Mouse (Mus musculus): ENCODE measurements around the gene Kif3c. TPM values are rescaled to one million over a fixed set of nuclear protein-coding genes. Genes with fewer than 3 reads are reported as not detected.
A peak's percentile ranks its signal among the peaks of the same experiment; 100 is the strongest.

The Kif3c gene
- polyA plus RNA-seq, 1 experiment from 2014 or later: 0.72 TPM

DNA sequence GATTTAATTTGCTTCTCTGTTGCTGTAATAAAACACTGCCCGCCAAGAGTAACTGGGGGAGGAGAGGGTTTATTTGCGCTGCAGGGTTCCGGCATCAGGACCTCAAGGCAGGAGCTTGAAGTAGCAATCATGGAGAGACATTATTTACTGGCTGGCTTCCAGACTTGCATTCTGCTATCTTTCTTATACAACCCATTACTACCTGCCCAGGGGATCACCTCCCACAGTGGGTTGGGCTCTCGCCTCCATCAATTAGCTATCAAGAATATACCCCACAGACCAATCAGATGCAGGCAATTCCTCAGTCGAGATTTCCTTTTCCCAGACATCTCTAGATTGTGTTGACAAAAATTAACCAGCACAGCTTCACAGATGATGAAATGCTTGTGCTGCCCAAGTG, 856 bp upstream of the Kif3c start:
- H3K27me3 ChIP-seq (ENCODE audit: control insufficient read depth, insufficient read depth, low read depth, low read length): peaks cover 13% of the 10 kb centered on the region
- H3K4me3 ChIP-seq (ENCODE audit: low read depth, low read length): no peak overlapping the region
- 71% methylated on average over 5 of the region's 5 CpGs for WGBS (ENCODE audit: insufficient replicate concordance)
- ATAC-seq (ENCODE audit: low read depth): no peak
- peaks cover 8% of the 10 kb centered on the region; the same call in 1 of the 2 replicates for H3K4me1 ChIP-seq (ENCODE audit: control insufficient read depth, low read depth, low read length)
- H3K9me3 ChIP-seq (replicated peaks; ENCODE audit: control insufficient read depth, low read length): no peaks in the 10 kb centered on the region
- H3K9ac ChIP-seq (ENCODE audit: low read depth, low read length): no peak overlapping the region
- no peak overlapping the region for H3K4me2 ChIP-seq (ENCODE audit: low read depth, low read length)
- H3K36me3 ChIP-seq (ENCODE audit: control insufficient read depth, insufficient read depth): no peaks in the 10 kb centered on the region
- H3K27ac ChIP-seq (ENCODE audit: low read length): no peak overlapping the region

DNA sequence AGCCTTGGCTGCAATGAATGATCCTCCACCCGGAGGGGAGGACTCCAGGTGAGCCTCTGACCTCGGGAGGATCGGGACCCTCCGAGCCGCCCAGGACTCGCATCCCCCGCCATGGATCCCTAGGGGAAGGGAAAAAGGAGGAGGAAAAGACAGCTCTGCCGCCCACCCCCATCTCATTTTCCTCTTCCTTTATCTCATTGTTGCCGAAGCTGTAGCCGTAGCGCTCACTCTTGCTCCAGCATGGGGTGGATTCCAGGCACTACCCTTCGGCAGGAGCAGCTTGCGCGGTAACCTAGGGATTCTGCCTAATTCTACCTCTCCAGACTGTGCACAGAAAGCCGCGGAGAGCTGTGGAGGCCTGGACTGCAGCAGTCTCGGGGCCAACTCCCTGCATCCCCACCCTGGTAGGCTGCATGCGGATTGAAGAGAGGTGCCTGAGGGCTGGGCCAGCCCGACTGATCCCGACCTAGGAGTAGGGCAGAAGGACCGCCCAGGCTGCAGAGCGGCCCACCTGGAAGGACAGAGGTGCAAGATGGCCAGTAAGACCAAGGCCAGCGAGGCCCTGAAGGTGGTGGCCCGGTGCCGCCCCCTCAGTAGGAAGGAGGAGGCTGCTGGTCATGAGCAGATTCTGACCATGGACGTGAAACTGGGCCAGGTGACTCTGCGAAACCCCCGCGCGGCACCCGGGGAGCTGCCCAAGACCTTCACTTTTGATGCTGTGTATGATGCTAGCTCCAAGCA, 687 bp downstream of the Kif3c start:
- Histone ChIP-seq H3K36me3 (ENCODE audit: control insufficient read depth, insufficient read depth) (no peaks in the 10 kb centered on the region), H3K4me2 (ENCODE audit: low read depth, low read length) (peak overlapping the region; percentile 81), H3K9me3 (replicated peaks; ENCODE audit: control insufficient read depth, low read length) (no peaks in the 10 kb centered on the region), H3K4me1 (ENCODE audit: control insufficient read depth, low read depth, low read length) (peaks cover 8% of the 10 kb centered on the region; the same call in 1 of the 2 replicates), H3K27ac (ENCODE audit: low read length) (no peak overlapping the region), H3K4me3 (ENCODE audit: low read depth, low read length) (peak overlapping the region; percentile 67), H3K27me3 (ENCODE audit: control insufficient read depth, insufficient read depth, low read depth, low read length) (peaks cover 13% of the 10 kb centered on the region), H3K9ac (ENCODE audit: low read depth, low read length) (peak overlapping the region; percentile 31; the same call in 1 of the 2 replicates)
- 5% methylated on average over 31 of the region's 31 CpGs for WGBS (ENCODE audit: insufficient replicate concordance)
- ATAC-seq (ENCODE audit: low read depth): peak; percentile 14; the same call in 1 of the 2 replicates

DNA sequence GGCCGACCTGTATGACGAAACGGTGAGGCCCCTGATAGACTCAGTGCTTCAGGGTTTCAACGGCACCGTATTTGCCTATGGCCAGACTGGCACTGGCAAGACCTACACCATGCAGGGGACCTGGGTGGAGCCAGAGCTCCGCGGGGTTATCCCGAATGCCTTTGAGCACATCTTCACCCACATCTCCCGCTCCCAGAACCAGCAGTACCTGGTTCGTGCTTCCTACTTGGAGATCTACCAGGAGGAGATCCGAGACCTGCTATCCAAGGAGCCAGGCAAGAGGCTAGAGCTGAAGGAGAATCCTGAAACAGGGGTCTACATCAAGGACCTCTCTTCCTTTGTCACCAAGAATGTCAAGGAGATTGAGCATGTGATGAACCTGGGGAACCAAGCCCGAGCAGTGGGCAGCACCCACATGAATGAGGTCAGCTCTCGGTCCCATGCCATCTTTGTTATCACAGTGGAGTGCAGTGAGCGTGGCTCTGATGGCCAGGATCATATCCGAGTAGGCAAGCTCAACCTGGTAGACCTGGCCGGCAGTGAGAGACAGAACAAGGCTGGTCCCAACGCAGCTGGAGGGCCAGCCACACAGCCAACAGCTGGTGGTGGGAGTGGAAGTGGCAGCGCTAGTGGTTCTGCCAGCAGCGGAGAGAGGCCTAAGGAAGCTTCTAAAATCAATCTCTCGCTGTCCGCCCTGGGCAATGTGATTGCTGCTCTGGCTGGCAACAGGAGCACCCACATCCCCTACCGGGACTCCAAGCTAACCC, 1.4 kb downstream of the Kif3c start:
- no peak overlapping the region for H3K9ac ChIP-seq (ENCODE audit: low read depth, low read length)
- WGBS (ENCODE audit: insufficient replicate concordance): 61% methylated on average over 22 of the region's 22 CpGs
- peak overlapping the region; percentile 67; the same call in 1 of the 2 replicates for H3K4me3 ChIP-seq (ENCODE audit: low read depth, low read length)
- ATAC-seq (ENCODE audit: low read depth): no peak
- peaks cover 8% of the 10 kb centered on the region; the same call in 1 of the 2 replicates for H3K4me1 ChIP-seq (ENCODE audit: control insufficient read depth, low read depth, low read length)
- H3K4me2 ChIP-seq (ENCODE audit: low read depth, low read length): no peak overlapping the region
- no peak overlapping the region for H3K27ac ChIP-seq (ENCODE audit: low read length)
- no peaks in the 10 kb centered on the region for H3K9me3 ChIP-seq (replicated peaks; ENCODE audit: control insufficient read depth, low read length)
- H3K36me3 ChIP-seq (ENCODE audit: control insufficient read depth, insufficient read depth): no peaks in the 10 kb centered on the region
- H3K27me3 ChIP-seq (ENCODE audit: control insufficient read depth, insufficient read depth, low read depth, low read length): peaks cover 13% of the 10 kb centered on the region

DNA sequence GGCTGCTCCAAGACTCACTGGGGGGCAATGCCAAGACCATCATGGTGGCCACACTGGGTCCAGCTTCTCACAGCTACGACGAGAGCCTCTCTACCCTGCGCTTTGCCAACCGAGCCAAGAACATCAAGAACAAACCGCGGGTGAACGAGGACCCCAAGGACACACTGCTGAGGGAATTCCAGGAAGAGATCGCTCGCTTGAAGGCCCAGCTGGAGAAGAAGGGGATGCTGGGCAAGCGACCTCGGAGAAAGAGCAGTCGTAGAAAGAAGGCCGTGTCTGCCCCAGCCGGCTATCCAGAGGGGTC, 2.0 kb downstream of the Kif3c start:
- 83% methylated on average over 14 of the region's 14 CpGs for WGBS (ENCODE audit: insufficient replicate concordance)
- no peak for ATAC-seq (ENCODE audit: low read depth)

DNA sequence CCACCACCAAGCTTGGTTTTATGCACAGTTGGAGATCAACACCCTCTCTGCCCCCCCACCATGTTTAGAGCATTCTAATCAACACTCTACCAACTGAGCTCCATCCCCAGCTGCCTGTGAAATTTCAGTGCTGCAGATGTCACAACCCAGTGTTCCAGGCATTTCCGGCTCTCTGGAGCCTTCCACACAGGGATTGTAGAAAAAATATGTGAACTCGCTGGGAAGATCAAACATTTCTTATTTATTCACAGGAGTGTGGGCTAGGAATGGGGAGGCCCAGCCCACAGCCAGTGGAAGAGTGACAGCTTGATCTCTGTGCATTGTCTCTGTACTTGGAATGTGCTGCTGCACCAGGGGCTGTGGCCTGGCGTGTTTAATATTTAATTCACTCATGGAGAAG, 3.8 kb downstream of the Kif3c start:
- no peaks in the 10 kb centered on the region for H3K9me3 ChIP-seq (replicated peaks; ENCODE audit: control insufficient read depth, low read length)
- H3K27ac ChIP-seq (ENCODE audit: low read length): no peak overlapping the region
- H3K4me2 ChIP-seq (ENCODE audit: low read depth, low read length): no peak overlapping the region
- H3K4me1 ChIP-seq (ENCODE audit: control insufficient read depth, low read depth, low read length): peaks cover 8% of the 10 kb centered on the region; the same call in 1 of the 2 replicates
- WGBS (ENCODE audit: insufficient replicate concordance): 40% methylated on average over 3 of the region's 3 CpGs
- H3K9ac ChIP-seq (ENCODE audit: low read depth, low read length): no peak overlapping the region
- H3K27me3 ChIP-seq (ENCODE audit: control insufficient read depth, insufficient read depth, low read depth, low read length): peaks cover 13% of the 10 kb centered on the region
- H3K36me3 ChIP-seq (ENCODE audit: control insufficient read depth, insufficient read depth): no peaks in the 10 kb centered on the region
- ATAC-seq (ENCODE audit: low read depth): no peak
- H3K4me3 ChIP-seq (ENCODE audit: low read depth, low read length): no peak overlapping the region

More for the DNA sequence above, 2.0 kb downstream of the Kif3c start:
- Histone ChIP-seq H3K9me3 (replicated peaks; ENCODE audit: control insufficient read depth, low read length) (no peaks in the 10 kb centered on the region), H3K36me3 (ENCODE audit: control insufficient read depth, insufficient read depth) (no peaks in the 10 kb centered on the region), H3K4me2 (ENCODE audit: low read depth, low read length) (no peak overlapping the region), H3K4me1 (ENCODE audit: control insufficient read depth, low read depth, low read length) (peaks cover 8% of the 10 kb centered on the region; the same call in 1 of the 2 replicates), H3K27ac (ENCODE audit: low read length) (no peak overlapping the region), H3K4me3 (ENCODE audit: low read depth, low read length) (no peak overlapping the region), H3K27me3 (ENCODE audit: control insufficient read depth, insufficient read depth, low read depth, low read length) (peaks cover 13% of the 10 kb centered on the region), H3K9ac (ENCODE audit: low read depth, low read length) (no peak overlapping the region)

DNA sequence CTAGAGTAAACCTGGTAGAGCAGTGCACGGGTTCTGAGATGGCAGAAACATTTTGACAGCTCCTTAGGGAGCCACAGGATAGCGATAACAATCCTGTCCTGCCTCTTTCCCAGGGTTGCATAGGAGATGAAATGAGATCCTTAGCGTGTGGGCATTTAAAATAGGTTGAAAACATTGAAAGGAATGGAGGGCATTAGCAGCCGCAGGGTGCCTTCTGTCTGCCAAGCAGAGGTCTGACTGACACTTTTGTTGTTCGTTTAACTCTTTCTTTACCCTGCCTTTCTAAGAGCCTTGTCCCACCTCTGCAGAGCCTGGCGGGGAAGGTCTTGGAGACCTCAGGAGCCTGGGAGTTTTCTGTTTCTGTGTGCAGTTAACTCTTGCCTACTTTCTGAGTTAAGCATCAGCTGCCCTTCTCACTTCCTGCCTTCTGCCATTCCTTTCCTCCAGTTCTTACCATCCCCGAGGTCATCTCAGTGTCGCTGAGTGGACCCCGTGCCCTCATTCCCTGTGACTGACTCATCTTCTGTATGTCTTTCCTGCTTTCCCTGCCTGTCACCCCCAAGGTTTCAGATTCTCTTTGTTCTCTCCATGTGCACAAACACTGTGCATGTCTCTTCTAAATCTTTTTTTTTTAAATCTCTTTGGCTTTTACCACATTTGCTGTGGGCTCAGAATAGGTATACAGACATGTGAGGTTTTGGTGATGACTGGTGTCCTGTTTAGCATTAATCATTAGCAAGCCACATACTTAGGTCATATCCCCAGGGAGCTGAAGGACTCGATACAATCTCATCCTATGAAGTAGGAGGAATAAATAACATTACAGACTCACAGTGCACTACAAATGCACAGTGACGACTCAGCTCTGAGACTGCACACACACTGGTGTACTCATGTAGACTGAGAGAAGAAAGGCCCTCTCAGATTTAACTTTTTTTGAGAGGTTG, 6.3 kb downstream of the Kif3c start:
- no peak overlapping the region for H3K9ac ChIP-seq (ENCODE audit: low read depth, low read length)
- no peaks in the 10 kb centered on the region for H3K4me1 ChIP-seq (ENCODE audit: control insufficient read depth, low read depth, low read length)
- H3K9me3 ChIP-seq (replicated peaks; ENCODE audit: control insufficient read depth, low read length): no peaks in the 10 kb centered on the region
- H3K4me2 ChIP-seq (ENCODE audit: low read depth, low read length): no peak overlapping the region
- peaks cover 2% of the 10 kb centered on the region for H3K27me3 ChIP-seq (ENCODE audit: control insufficient read depth, insufficient read depth, low read depth, low read length)
- WGBS (ENCODE audit: insufficient replicate concordance): 40% methylated on average over 11 of the region's 11 CpGs
- no peak overlapping the region for H3K27ac ChIP-seq (ENCODE audit: low read length)
- H3K4me3 ChIP-seq (ENCODE audit: low read depth, low read length): no peak overlapping the region
- no peak for ATAC-seq (ENCODE audit: low read depth)
- H3K36me3 ChIP-seq (ENCODE audit: control insufficient read depth, insufficient read depth): no peaks in the 10 kb centered on the region

DNA sequence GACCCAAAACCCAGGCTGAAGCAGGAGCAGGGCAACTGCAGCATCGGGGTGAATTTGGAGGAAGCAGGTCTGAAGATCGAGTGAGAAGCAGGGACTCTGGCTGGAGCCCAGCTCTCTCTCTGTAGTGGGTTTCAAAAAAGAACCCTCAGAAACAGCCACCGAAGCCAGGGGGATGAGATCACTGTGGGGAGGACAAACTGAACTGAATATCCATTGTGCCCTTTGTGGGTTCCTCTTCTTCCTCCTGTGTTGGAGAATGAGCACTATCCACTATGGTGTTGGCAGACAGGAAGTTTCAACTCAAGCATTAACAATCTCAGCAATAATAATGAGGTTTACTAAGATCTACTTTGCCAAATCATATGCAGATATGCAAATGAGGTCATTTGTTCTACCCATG, 7.1 kb downstream of the Kif3c start:
- Histone ChIP-seq H3K4me2 (ENCODE audit: low read depth, low read length) (no peak overlapping the region), H3K4me1 (ENCODE audit: control insufficient read depth, low read depth, low read length) (no peaks in the 10 kb centered on the region), H3K36me3 (ENCODE audit: control insufficient read depth, insufficient read depth) (no peaks in the 10 kb centered on the region), H3K9me3 (replicated peaks; ENCODE audit: control insufficient read depth, low read length) (no peaks in the 10 kb centered on the region), H3K9ac (ENCODE audit: low read depth, low read length) (no peak overlapping the region), H3K4me3 (ENCODE audit: low read depth, low read length) (no peak overlapping the region), H3K27ac (ENCODE audit: low read length) (no peak overlapping the region), H3K27me3 (ENCODE audit: control insufficient read depth, insufficient read depth, low read depth, low read length) (no peaks in the 10 kb centered on the region)
- no peak for ATAC-seq (ENCODE audit: low read depth)
- WGBS (ENCODE audit: insufficient replicate concordance): 44% methylated on average over 3 of the region's 3 CpGs

DNA sequence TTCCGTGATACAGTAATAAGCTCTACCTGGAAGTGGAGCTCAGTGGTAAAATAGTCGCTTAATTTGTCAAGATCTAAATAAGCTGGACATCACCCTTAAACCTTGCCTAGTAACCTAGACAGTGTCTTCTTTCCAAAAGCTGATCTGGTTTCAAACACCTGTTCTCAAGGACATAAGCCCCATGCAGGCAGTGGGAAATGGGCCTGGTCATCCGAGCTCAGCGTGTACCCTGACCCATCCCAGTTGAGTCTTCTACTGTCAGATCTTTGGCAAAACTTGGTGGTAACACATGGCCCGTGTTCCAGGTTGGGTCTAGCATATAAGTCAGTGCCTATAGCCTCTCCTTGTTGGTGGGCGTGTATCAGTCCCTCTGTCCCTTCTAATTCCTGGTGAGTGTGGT, 8.6 kb downstream of the Kif3c start:
- Histone ChIP-seq H3K4me2 (ENCODE audit: low read depth, low read length) (no peak overlapping the region), H3K36me3 (ENCODE audit: control insufficient read depth, insufficient read depth) (no peaks in the 10 kb centered on the region), H3K9ac (ENCODE audit: low read depth, low read length) (no peak overlapping the region), H3K27me3 (ENCODE audit: control insufficient read depth, insufficient read depth, low read depth, low read length) (no peaks in the 10 kb centered on the region), H3K9me3 (replicated peaks; ENCODE audit: control insufficient read depth, low read length) (no peaks in the 10 kb centered on the region), H3K4me3 (ENCODE audit: low read depth, low read length) (no peak overlapping the region), H3K4me1 (ENCODE audit: control insufficient read depth, low read depth, low read length) (no peaks in the 10 kb centered on the region), H3K27ac (ENCODE audit: low read length) (no peak overlapping the region)
- ATAC-seq (ENCODE audit: low read depth): no peak
- WGBS (ENCODE audit: insufficient replicate concordance): 64% methylated on average over 6 of the region's 6 CpGs
